Mouse (Mus musculus) cortical plate, adult 2 months (tissue): ENCODE data around the gene Pglyrp1. TPM values are rescaled to one million over a fixed set of nuclear protein-coding genes. Genes with fewer than 3 reads are reported as not detected.

Experiments used
- H3K27ac ChIP-seq: fragments of 200-500 bp; 2 replicates; pipeline ENCODE4 v1.5.1; 2012; ENCODE audit warnings: low read length, control low read depth, inconsistent platforms; ENCODE audit not compliant: insufficient read depth
- H3K4me1 ChIP-seq: fragments of 200-500 bp; 2 replicates; pipeline ENCODE4 v1.6.1; 2011; ENCODE audit warnings: low read length; ENCODE audit not compliant: control insufficient read depth, insufficient read depth
- H3K4me3 ChIP-seq: fragments of 200-500 bp; 2 replicates; pipeline ENCODE4 v1.5.1; 2011; ENCODE audit warnings: mild to moderate bottlenecking, low read length, control low read depth; ENCODE audit not compliant: insufficient read depth
- CTCF ChIP-seq: fragments of 200-500 bp; IDR thresholded peaks from 2 replicates; pipeline ENCODE4 v1.5.1; 2011; ENCODE audit warnings: mild to moderate bottlenecking, control low read depth, low read length; ENCODE audit not compliant: insufficient read depth; ENCODE audit errors: extremely low read depth
- POLR2A ChIP-seq: fragments of 200-500 bp; IDR thresholded peaks from 2 replicates; pipeline ENCODE4 v1.6.1; 2011; ENCODE audit warnings: mild to moderate bottlenecking, low read length, control low read depth; ENCODE audit not compliant: insufficient read depth; ENCODE audit errors: extremely low read depth
- polyA plus RNA-seq: library from polyadenylated mRNA; depleted of rRNA; stranded (reverse); fragments of >200 nt; gene quantifications from 2 replicates; pipeline ENCODE4 v1.2.3, GENCODE M21; 2012

The Pglyrp1 gene
- polyA plus RNA-seq, 1 experiment, result 16.0 TPM

- TF ChIP-seq CTCF (no peak), POLR2A (no peak)
- no peak overlapping the region for H3K27ac ChIP-seq
- H3K4me3 ChIP-seq, result no peak overlapping the region
- no peaks in the 10 kb centered on the region for H3K4me1 ChIP-seq
Observed at GRCm38 (mm10) chr7:18902486-18902885, 31.4 kb downstream of the Pglyrp1 start.

DNA sequence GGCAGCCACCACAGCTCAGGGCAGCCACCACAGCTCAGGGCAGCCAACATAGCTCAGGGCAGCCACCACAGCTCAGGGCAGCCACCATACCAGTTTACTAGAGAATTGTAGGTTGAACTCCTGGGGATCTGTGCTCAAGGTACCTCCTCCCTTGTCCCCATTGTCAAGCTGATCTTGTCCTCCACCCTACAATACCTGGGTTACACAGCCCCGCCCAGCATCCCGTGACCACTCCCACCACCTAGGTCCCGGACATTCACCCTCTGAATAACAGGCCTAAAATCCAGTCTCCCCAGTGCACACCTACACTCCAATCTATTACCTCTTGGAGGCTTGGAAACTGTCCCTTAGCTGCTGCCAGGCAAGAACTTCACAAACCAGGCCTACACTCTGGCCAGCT is 33.8 kb downstream of the Pglyrp1 start:
- Histone ChIP-seq H3K27ac (no peak overlapping the region), H3K4me1 (no peaks in the 10 kb centered on the region), H3K4me3 (no peak overlapping the region)
- TF ChIP-seq CTCF, result no peak
- no peak for TF ChIP-seq POLR2A

DNA sequence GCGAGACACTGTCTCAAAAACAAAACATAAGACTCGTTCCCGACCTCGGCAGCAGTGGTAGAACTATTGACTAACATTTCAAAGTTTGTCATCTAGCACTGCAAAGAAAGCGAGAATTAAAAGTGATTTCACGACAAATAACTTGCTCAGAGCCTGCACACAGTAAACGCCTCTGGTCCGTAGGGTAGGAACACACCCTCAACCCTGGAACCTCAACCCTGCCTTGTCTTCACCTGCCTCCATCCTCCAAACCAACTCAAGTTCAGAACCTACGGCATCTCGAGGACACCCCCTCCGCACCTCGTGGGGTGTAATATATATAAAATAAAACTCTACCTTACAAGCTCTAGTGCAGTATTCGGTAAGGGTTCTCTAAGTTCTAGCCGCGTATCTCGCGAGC is 38.7 kb downstream of the Pglyrp1 start:
- no peak overlapping the region for H3K27ac ChIP-seq
- TF ChIP-seq POLR2A, result no peak
- no peak for TF ChIP-seq CTCF
- peak overlapping the region; percentile 30 for H3K4me3 ChIP-seq
- H3K4me1 ChIP-seq, result no peaks in the 10 kb centered on the region

GRCm38 (mm10) chr7:18910241-18910831 is 39.2 kb downstream of the Pglyrp1 start, which contains the start of gene Ccdc61:
TSS of gene Ccdc61 (minus strand) at chr7:18910415.
- Histone ChIP-seq H3K4me1 (no peaks in the 10 kb centered on the region), H3K4me3 (peak within 1 kb of the TSS; percentile 30), H3K27ac (no peak within 1 kb of the TSS)
- TF ChIP-seq CTCF (no peak), POLR2A (peak; percentile 57)

DNA sequence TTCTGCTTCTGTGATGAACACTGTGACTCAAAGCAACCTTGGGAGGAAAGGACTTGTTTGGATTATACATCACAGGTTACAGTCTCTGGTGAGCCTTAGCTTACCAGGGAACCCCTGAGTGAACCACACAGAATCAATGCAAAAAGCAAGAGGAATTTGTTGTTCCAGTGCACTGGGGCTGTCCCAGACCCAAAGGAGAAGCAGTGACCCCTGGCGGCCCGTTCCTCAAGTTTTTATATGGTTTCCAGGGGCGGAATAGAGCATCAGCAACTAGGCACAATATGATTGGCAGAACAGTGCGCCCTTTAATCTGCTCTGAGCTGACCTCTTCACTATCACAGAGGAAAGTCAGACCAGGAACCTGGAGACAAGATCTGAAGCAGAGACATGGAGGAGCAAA is 45.1 kb downstream of the Pglyrp1 start:
- Histone ChIP-seq H3K27ac (no peak overlapping the region), H3K4me1 (no peaks in the 10 kb centered on the region; the same call in 1 of the 2 replicates), H3K4me3 (no peak overlapping the region)
- TF ChIP-seq POLR2A, result no peak
- TF ChIP-seq CTCF, result no peak

DNA sequence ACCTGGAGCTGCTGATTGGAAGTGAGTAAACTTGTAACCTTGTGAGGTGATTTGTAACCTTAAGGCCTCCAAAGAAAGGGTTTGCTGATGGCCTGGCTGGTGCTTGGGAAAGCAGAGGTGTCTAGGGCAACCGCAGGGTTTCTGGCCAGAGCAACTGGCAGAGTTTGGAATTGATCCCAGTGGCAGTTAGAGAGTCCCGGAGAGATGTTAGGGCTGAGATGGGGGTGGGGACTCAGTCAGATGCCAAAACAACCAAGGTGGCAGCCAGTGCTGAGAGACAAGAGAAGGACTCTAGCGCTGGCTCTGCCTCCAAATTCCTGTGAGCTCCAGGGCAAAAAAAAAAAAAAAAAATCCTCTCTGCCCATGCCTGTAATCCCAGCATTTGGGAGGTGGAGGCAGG is 46.8 kb downstream of the Pglyrp1 start:
- H3K4me1 ChIP-seq, result peaks cover 7% of the 10 kb centered on the region
- H3K27ac ChIP-seq, result no peak overlapping the region
- H3K4me3 ChIP-seq, result no peak overlapping the region
- TF ChIP-seq POLR2A, result no peak

GRCm38 (mm10) chr7:18921069-18921468 is 49.9 kb downstream of the Pglyrp1 start:
- no peak overlapping the region for H3K4me3 ChIP-seq
- TF ChIP-seq CTCF (no peak), POLR2A (peak; percentile 85)
- H3K27ac ChIP-seq, result peak overlapping the region; percentile 86
- H3K4me1 ChIP-seq, result peaks cover 13% of the 10 kb centered on the region

- Histone ChIP-seq H3K27ac (peak overlapping the region; percentile 97), H3K4me1 (peaks cover 13% of the 10 kb centered on the region), H3K4me3 (no peak overlapping the region)
- TF ChIP-seq POLR2A (no peak), CTCF (no peak)
Observed at GRCm38 (mm10) chr7:18922807-18923206, 51.7 kb downstream of the Pglyrp1 start.

DNA sequence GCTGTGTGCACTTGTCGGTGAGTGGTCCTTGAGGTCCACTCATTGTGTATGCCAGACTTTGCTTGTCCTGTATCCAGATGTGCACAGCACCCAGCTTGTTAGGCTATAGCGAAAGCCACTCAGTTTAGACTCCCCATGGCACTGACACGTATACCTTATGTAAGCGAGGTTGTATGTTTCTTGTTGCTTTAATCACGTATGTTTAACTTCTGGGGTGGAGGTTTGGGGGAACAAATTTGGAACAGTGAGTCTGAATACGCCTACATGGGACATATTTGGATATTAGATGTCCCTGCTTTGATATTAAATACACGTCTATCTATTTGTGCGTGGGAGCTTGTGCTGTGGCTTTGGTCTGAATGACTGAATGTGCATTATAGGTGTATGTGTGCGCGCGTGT is 52.1 kb downstream of the Pglyrp1 start:
- TF ChIP-seq POLR2A (no peak), CTCF (no peak)
- Histone ChIP-seq H3K4me1 (peaks cover 13% of the 10 kb centered on the region), H3K27ac (peak overlapping the region; percentile 82), H3K4me3 (no peak overlapping the region)

- TF ChIP-seq POLR2A, result no peak
- TF ChIP-seq CTCF, result no peak
- H3K27ac ChIP-seq, result peak overlapping the region; percentile 82
- peaks cover 13% of the 10 kb centered on the region for H3K4me1 ChIP-seq
- H3K4me3 ChIP-seq, result no peak overlapping the region
Observed at GRCm38 (mm10) chr7:18923711-18924191, 52.6 kb downstream of the Pglyrp1 start.

DNA sequence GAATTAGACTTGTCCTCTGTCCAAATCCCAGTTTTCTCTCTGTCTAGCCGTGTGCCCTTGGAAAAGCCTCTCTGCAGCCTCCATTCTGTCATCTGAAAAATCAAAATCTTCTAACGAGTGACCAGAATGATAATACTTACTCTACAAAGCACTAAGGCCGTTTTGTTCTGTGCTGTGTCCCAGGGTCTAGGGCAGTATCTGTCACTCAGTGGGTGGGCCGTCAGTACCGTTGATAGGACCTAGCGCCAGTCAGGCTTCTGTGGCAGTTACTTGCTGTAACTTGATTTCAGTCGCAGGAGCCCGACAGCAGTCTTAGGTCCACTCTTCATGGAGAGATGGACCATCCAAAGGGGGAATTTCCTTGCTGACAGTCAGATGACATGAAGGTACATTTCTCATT is 53.2 kb downstream of the Pglyrp1 start:
- TF ChIP-seq CTCF (no peak), POLR2A (no peak)
- peak overlapping the region; percentile 82 for H3K27ac ChIP-seq
- H3K4me1 ChIP-seq, result peaks cover 13% of the 10 kb centered on the region
- no peak overlapping the region for H3K4me3 ChIP-seq
